Mouse (Mus musculus) heart, embryonic 13.5 days (tissue): Measurements from ENCODE around the gene Mrpl24. TPM values are rescaled to one million over a fixed set of nuclear protein-coding genes. Genes with fewer than 3 reads are reported as not detected.

ENCODE experiments used
- ATAC-seq: fragments of 200-750 bp; cut with Nextera tagmentation; 2 replicates; pipeline ENCODE4 v1.8.0; 2017; ENCODE audit warnings: moderate TSS enrichment; ENCODE audit not compliant: insufficient number of reproducible peaks, low FRiP score, low TSS enrichment; ENCODE audit errors: extremely low read depth
- H3K27ac ChIP-seq: fragments of 300-500 bp; sonication (generic); replicated peaks from 2 replicates; pipeline ENCODE4 v1.5.1; 2015; ENCODE audit warnings: moderate library complexity, mild to moderate bottlenecking, inconsistent platforms
- H3K27me3 ChIP-seq: fragments of 300-500 bp; sonication (generic); replicated peaks from 2 replicates; pipeline ENCODE4 v1.6.1; 2015; ENCODE audit warnings: mild to moderate bottlenecking, inconsistent platforms
- H3K36me3 ChIP-seq: fragments of 300-500 bp; sonication (generic); 2 replicates; pipeline ENCODE4 v1.6.1; 2015; ENCODE audit warnings: mild to moderate bottlenecking, inconsistent platforms
- H3K4me1 ChIP-seq: fragments of 300-500 bp; sonication (generic); 2 replicates; pipeline ENCODE4 v1.6.1; 2015; ENCODE audit warnings: inconsistent platforms
- H3K4me2 ChIP-seq: fragments of 300-500 bp; sonication (generic); 2 replicates; pipeline ENCODE4 v1.6.1; 2015; ENCODE audit warnings: inconsistent platforms, mild to moderate bottlenecking, moderate library complexity
- H3K4me3 ChIP-seq: fragments of 300-500 bp; sonication (generic); 2 replicates; pipeline ENCODE4 v1.5.1; 2015; ENCODE audit warnings: moderate library complexity, mild to moderate bottlenecking, inconsistent platforms
- H3K9ac ChIP-seq: fragments of 300-500 bp; sonication (generic); 2 replicates; pipeline ENCODE4 v1.6.1; 2015; ENCODE audit warnings: inconsistent platforms, mild to moderate bottlenecking, moderate library complexity
- H3K9me3 ChIP-seq: fragments of 300-500 bp; sonication (generic); 2 replicates; pipeline ENCODE4 v1.6.1; 2016; ENCODE audit warnings: inconsistent platforms
- WGBS: fragments of 180-500 bp; shearing (Covaris S2); methylation state at CpG from one replicate; pipeline ENCODE4 v1.1.7; 2015; ENCODE audit warnings: mixed read lengths; 5-methylcytosine and 5-hydroxymethylcytosine counted together
- polyA plus RNA-seq: library from polyadenylated mRNA; unstranded; fragments of >200 nt; fragmentation: Nextera tagmentation; extraction: Ambion mirVana; gene quantifications from 2 replicates; pipeline ENCODE4 v1.2.1, GENCODE M21; 2015

The Mrpl24 gene
- polyA plus RNA-seq, 1 experiment from 2014 or later = 55.0 TPM

- Histone ChIP-seq H3K4me1 (peaks cover 27% of the 10 kb centered on the region), H3K9me3 (no peaks in the 10 kb centered on the region), H3K9ac (peak overlapping the region; percentile 85), H3K36me3 (no peaks in the 10 kb centered on the region), H3K4me3 (peak overlapping the region; percentile 57), H3K27ac (peak overlapping the region; percentile 90), H3K4me2 (peak overlapping the region; percentile 82), H3K27me3 (0 out of 2 replicates have a peak, but pooled peaks cover 4% of the 10 kb centered on the region)
- under 1% methylated on average over 27 of the region's 27 CpGs for WGBS
- ATAC-seq = peak; percentile 91
These were observed 41.4 kb downstream of the Mrpl24 start for GRCm38 (mm10) chr3:87960586-87961191.

- Histone ChIP-seq H3K4me3 (peak overlapping the region; percentile 67), H3K27me3 (peaks cover 35% of the 10 kb centered on the region; the same call in 1 of the 2 replicates), H3K9ac (peak overlapping the region; percentile 91), H3K36me3 (peaks cover 9% of the 10 kb centered on the region), H3K4me2 (peak overlapping the region; percentile 93), H3K4me1 (peaks cover 47% of the 10 kb centered on the region), H3K27ac (peak overlapping the region; percentile 61), H3K9me3 (no peaks in the 10 kb centered on the region)
- under 1% methylated on average over 21 of the region's 21 CpGs for WGBS
- no peak for ATAC-seq
These were observed 51.1 kb downstream of the Mrpl24 start for GRCm38 (mm10) chr3:87970184-87970938.

GRCm38 (mm10) chr3:87970939-87971488, 51.7 kb downstream of the Mrpl24 start, which contains the start of gene Nes:
Gene Nes, plus strand, starts transcription at chr3:87971078.
- Histone ChIP-seq H3K9ac (peak within 1 kb of the TSS; percentile 91), H3K27me3 (peaks cover 35% of the 10 kb centered on the region; the same call in 1 of the 2 replicates), H3K4me3 (peak within 1 kb of the TSS; percentile 67), H3K27ac (peak within 1 kb of the TSS; percentile 61), H3K4me1 (peaks cover 47% of the 10 kb centered on the region), H3K9me3 (no peaks in the 10 kb centered on the region), H3K4me2 (peak within 1 kb of the TSS; percentile 93), H3K36me3 (peaks cover 15% of the 10 kb centered on the region)
- peak; percentile 28; the same call in 1 of the 2 replicates for ATAC-seq
- WGBS = under 1% methylated on average over 44 of the region's 44 CpGs

DNA sequence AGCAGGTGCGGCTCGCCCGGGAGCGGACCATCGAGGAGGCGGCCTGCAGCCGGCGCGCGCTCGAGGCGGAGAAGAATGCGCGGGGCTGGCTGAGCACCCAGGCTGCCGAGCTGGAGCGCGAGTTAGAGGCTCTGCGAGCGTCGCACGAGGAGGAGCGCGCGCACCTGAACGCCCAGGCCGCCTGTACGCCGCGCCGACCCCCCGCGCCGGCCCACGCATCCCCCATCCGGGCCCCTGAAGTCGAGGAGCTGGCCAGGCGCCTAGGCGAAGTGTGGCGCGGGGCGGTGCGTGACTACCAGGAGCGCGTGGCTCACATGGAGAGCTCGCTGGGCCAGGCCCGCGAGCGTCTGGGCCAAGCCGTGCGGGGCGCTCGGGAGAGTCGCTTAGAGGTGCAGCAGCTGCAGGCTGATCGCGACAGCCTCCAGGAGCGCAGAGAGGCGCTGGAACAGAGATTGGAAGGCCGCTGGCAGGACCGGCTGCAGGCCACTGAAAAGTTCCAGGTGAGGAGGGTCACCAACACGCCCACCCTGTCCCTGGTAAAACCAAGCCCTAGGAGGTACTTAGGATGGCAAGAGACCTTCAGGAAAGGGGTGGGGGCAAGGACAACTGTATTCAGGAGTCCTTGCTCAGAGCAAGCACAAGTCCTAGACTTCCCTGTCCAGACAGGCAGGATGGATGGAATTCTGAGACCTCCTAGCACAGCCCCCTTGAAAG, 52.3 kb downstream of the Mrpl24 start:
- ATAC-seq = peak; percentile 17; the same call in 1 of the 2 replicates
- under 1% methylated on average over 57 of the region's 60 CpGs for WGBS
- Histone ChIP-seq H3K9ac (peak overlapping the region; percentile 91), H3K4me2 (peak overlapping the region; percentile 93), H3K4me3 (peak overlapping the region; percentile 67), H3K27ac (peak overlapping the region; percentile 61), H3K4me1 (peaks cover 47% of the 10 kb centered on the region), H3K9me3 (no peaks in the 10 kb centered on the region), H3K36me3 (peaks cover 22% of the 10 kb centered on the region), H3K27me3 (peaks cover 35% of the 10 kb centered on the region; the same call in 1 of the 2 replicates)

GRCm38 (mm10) chr3:87972203-87972664, 52.9 kb downstream of the Mrpl24 start:
- Histone ChIP-seq H3K4me3 (peak overlapping the region; percentile 67), H3K9ac (peak overlapping the region; percentile 91), H3K36me3 (peaks cover 28% of the 10 kb centered on the region), H3K4me2 (peak overlapping the region; percentile 93), H3K27ac (0 out of 2 replicates have a peak overlapping the region, but pooled peaks have one; percentile 61), H3K27me3 (peaks cover 35% of the 10 kb centered on the region; the same call in 1 of the 2 replicates), H3K9me3 (no peaks in the 10 kb centered on the region), H3K4me1 (peaks cover 47% of the 10 kb centered on the region)
- ATAC-seq = no peak
- WGBS = 27% methylated on average over 8 of the region's 8 CpGs

GRCm38 (mm10) chr3:87972776-87973175, 53.5 kb downstream of the Mrpl24 start:
- Histone ChIP-seq H3K27me3 (peaks cover 31% of the 10 kb centered on the region; the same call in 1 of the 2 replicates), H3K9me3 (no peaks in the 10 kb centered on the region), H3K27ac (0 out of 2 replicates have a peak overlapping the region, but pooled peaks have one; percentile 61), H3K4me2 (peak overlapping the region; percentile 93), H3K4me3 (peak overlapping the region; percentile 67), H3K9ac (peak overlapping the region; percentile 91), H3K4me1 (peaks cover 47% of the 10 kb centered on the region), H3K36me3 (peaks cover 30% of the 10 kb centered on the region)
- 34% methylated on average over 5 of the region's 5 CpGs for WGBS
- no peak for ATAC-seq

Other genes with a start within 250 kb of the Mrpl24 start
- gene Lrrc71, start 170.9 kb upstream of the Mrpl24 start, polyA plus RNA-seq = 0.25 TPM in 1 of 2 replicates, not detected in the other
- 0.66 and 1.5 TPM in 2 replicates for gene Ntrk1, start 124.3 kb upstream of the Mrpl24 start, polyA plus RNA-seq
- 0.06 and 0.08 TPM in 2 replicates for gene Insrr, start 122.6 kb upstream of the Mrpl24 start, polyA plus RNA-seq
- gene Pear1, start 95.2 kb upstream of the Mrpl24 start, polyA plus RNA-seq = 17.1 and 18.1 TPM in 2 replicates
- gene Sh2d2a, start 72.8 kb upstream of the Mrpl24 start, polyA plus RNA-seq = 0.04 and 0.17 TPM in 2 replicates
- gene Prcc, start 33.9 kb upstream of the Mrpl24 start, polyA plus RNA-seq = 9.7 and 11.7 TPM in 2 replicates
- gene Hdgf, start 13.2 kb upstream of the Mrpl24 start, polyA plus RNA-seq = 127 and 141 TPM in 2 replicates
- 28.9 and 30.1 TPM in 2 replicates for gene Isg20l2, start 10.8 kb downstream of the Mrpl24 start, polyA plus RNA-seq
- gene Rrnad1, start 11.2 kb downstream of the Mrpl24 start, polyA plus RNA-seq = 13.4 and 16.0 TPM in 2 replicates
- gene Crabp2, start 29.2 kb downstream of the Mrpl24 start, polyA plus RNA-seq = 6.2 and 8.4 TPM in 2 replicates
- gene Nes, start 51.6 kb downstream of the Mrpl24 start, polyA plus RNA-seq = 18.7 and 18.9 TPM in 2 replicates
- gene Bcan, start 80.7 kb downstream of the Mrpl24 start, polyA plus RNA-seq = 0.07 TPM in 1 of 2 replicates, not detected in the other
- gene Hapln2, start 108.1 kb downstream of the Mrpl24 start, polyA plus RNA-seq = not detected in 2 replicates
- 18.7 and 20.9 TPM in 2 replicates for gene Gpatch4, start 123.6 kb downstream of the Mrpl24 start, polyA plus RNA-seq
- gene Naxe, start 139.0 kb downstream of the Mrpl24 start, polyA plus RNA-seq = 144 and 156 TPM in 2 replicates
- not detected in 2 replicates for gene Ttc24, start 158.8 kb downstream of the Mrpl24 start, polyA plus RNA-seq
- gene Iqgap3, start 162.5 kb downstream of the Mrpl24 start, polyA plus RNA-seq = 22.7 and 24.2 TPM in 2 replicates
- 35.5 and 37.1 TPM in 2 replicates for gene Mef2d, start 222.9 kb downstream of the Mrpl24 start, polyA plus RNA-seq